Mouse (Mus musculus) lung, adult 2 months (tissue): ENCODE data around the gene Smim24.

ENCODE experiments used
- CTCF ChIP-seq: fragments of 200-500 bp; IDR thresholded peaks from 2 replicates; pipeline ENCODE4 v1.5.1; 2011; ENCODE audit warnings: mild to moderate bottlenecking, low read length, control low read depth; ENCODE audit not compliant: insufficient read depth
- POLR2A ChIP-seq: fragments of 200-500 bp; IDR thresholded peaks from 2 replicates; pipeline ENCODE4 v1.6.1; 2011; ENCODE audit warnings: low read depth, mild to moderate bottlenecking, control low read depth, low read length, borderline replicate concordance; ENCODE audit errors: extremely low read depth

DNA sequence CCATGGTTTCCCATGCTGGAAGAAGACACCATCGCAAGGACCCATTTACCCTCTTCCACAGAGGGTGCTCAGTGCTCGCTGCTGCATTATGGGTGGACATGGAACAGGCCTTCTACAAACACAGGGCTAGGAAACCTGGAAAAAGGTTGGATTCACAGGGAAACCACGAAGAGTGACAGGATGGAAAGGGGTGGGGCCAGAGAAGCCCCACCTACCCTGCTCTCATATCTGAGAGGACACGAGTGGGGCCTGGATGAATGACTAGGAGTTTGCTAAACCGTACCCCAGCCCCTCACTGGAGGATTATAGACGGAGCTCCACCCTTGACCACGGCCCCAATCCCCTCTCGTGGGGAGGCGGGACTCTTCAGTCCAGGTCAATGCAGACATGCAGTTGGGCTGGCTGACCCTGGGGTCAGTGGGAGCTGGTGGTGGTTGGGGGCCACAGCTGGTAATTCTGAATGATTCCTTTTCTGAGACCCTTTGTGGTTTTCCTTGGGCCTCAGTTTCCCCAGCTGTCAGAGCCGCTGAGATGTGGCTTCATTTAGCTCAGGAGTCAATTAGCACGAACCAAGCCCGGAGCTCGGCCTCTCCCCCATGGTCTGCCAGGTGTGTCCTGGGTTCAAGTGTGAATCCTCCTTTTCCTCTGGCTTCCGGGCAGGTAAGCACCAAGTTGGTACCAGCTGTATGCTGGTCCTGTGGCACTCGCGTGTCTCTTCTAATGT lies 19.9 kb downstream of the Smim24 start:
- TF ChIP-seq CTCF (no peak), POLR2A (no peak)
